Mouse (Mus musculus) urinary bladder, postnatal 25 days (tissue): ENCODE measurements around the gene Rps23.

Source experiments
- DNase-seq: peaks from one replicate; pipeline ENCODE4 v3.0.0; 2022; ENCODE audit warnings: low spot score

The Rps23 gene

GRCm38 (mm10) chr13:90933256-90933655 lies 10.5 kb downstream of the Rps23 start:
- no peak for DNase-seq

GRCm38 (mm10) chr13:90935852-90936251 lies 13.1 kb downstream of the Rps23 start:
- DNase-seq: no peak

GRCm38 (mm10) chr13:90939192-90939591 lies 16.4 kb downstream of the Rps23 start:
- no peak for DNase-seq

- no peak for DNase-seq
These were observed 16.8 kb downstream of the Rps23 start for GRCm38 (mm10) chr13:90939600-90939999.

- no peak for DNase-seq
These were observed 36.1 kb downstream of the Rps23 start for GRCm38 (mm10) chr13:90958894-90959293.

GRCm38 (mm10) chr13:90960591-90960990 lies 37.8 kb downstream of the Rps23 start:
- DNase-seq: no peak

GRCm38 (mm10) chr13:90962836-90963760 lies 40.3 kb downstream of the Rps23 start:
- DNase-seq: no peak

GRCm38 (mm10) chr13:90964511-90964910 lies 41.8 kb downstream of the Rps23 start:
- DNase-seq: no peak

GRCm38 (mm10) chr13:90965996-90966395 lies 43.2 kb downstream of the Rps23 start:
- DNase-seq: no peak

GRCm38 (mm10) chr13:90967422-90967821 lies 44.7 kb downstream of the Rps23 start:
- DNase-seq: peak; percentile 66

GRCm38 (mm10) chr13:90968940-90969339 lies 46.2 kb downstream of the Rps23 start:
- no peak for DNase-seq

GRCm38 (mm10) chr13:90970259-90971017 lies 47.7 kb downstream of the Rps23 start:
- DNase-seq: no peak

GRCm38 (mm10) chr13:90973409-90973808 lies 50.7 kb downstream of the Rps23 start:
- no peak for DNase-seq
